Mouse (Mus musculus): ENCODE measurements around the gene Ccpg1os. TPM values are rescaled to one million over a fixed set of nuclear protein-coding genes. Genes with fewer than 3 reads are reported as not detected.

Gene Ccpg1os
- polyA plus RNA-seq, 1 experiment from 2014 or later = 12.9 TPM

GRCm38 (mm10) chr9:72972435-72972834 is 12.7 kb downstream of the Ccpg1os start:
- no peaks in the 10 kb centered on the region for H3K27me3 ChIP-seq (ENCODE audit: insufficient read depth, poor library complexity, severe bottlenecking)
- no peaks in the 10 kb centered on the region for H3K9me3 ChIP-seq
- DNase-seq (ENCODE audit: low spot score) = no peak
- no peak overlapping the region for H3K4me3 ChIP-seq
- WGBS = 82% methylated on average over 5 of the region's 5 CpGs
- no peaks in the 10 kb centered on the region for H3K36me3 ChIP-seq
- H3K4me1 ChIP-seq = 0 out of 2 replicates have a peak, but pooled peaks cover 2% of the 10 kb centered on the region
- no peak overlapping the region for H3K27ac ChIP-seq

- H3K27me3 ChIP-seq (ENCODE audit: insufficient read depth, poor library complexity, severe bottlenecking) = no peaks in the 10 kb centered on the region
- 55% methylated on average over 7 of the region's 7 CpGs for WGBS
- H3K27ac ChIP-seq = no peak overlapping the region
- no peak overlapping the region for H3K4me3 ChIP-seq
- no peaks in the 10 kb centered on the region for H3K36me3 ChIP-seq
- H3K9me3 ChIP-seq = no peaks in the 10 kb centered on the region
- 0 out of 2 replicates have a peak, but pooled peaks cover 2% of the 10 kb centered on the region for H3K4me1 ChIP-seq
- no peak for DNase-seq (ENCODE audit: low spot score)
Measured at GRCm38 (mm10) chr9:72969874-72970273, 15.3 kb downstream of the Ccpg1os start.

- no peaks in the 10 kb centered on the region for H3K9me3 ChIP-seq
- H3K4me3 ChIP-seq = no peak overlapping the region
Measured at GRCm38 (mm10) chr9:72968349-72969061, 16.7 kb downstream of the Ccpg1os start.

GRCm38 (mm10) chr9:72961959-72962358 is 23.2 kb downstream of the Ccpg1os start:
- DNase-seq (ENCODE audit: low spot score) = no peak
- no peaks in the 10 kb centered on the region for H3K36me3 ChIP-seq
- 75% methylated on average over 15 of the region's 15 CpGs for WGBS
- peaks cover 10% of the 10 kb centered on the region for H3K4me1 ChIP-seq
- no peak overlapping the region for H3K4me3 ChIP-seq
- H3K27ac ChIP-seq = no peak overlapping the region
- no peaks in the 10 kb centered on the region for H3K9me3 ChIP-seq
- H3K27me3 ChIP-seq (ENCODE audit: insufficient read depth, poor library complexity, severe bottlenecking) = no peaks in the 10 kb centered on the region

More at GRCm38 (mm10) chr9:72968349-72969061, 16.7 kb downstream of the Ccpg1os start:
- Histone ChIP-seq H3K4me1 (0 out of 2 replicates have a peak, but pooled peaks cover 2% of the 10 kb centered on the region), H3K27me3 (ENCODE audit: insufficient read depth, poor library complexity, severe bottlenecking) (no peaks in the 10 kb centered on the region), H3K36me3 (no peaks in the 10 kb centered on the region), H3K27ac (no peak overlapping the region)
- no peak for DNase-seq (ENCODE audit: low spot score)
- 32% methylated on average over 11 of the region's 11 CpGs for WGBS

- H3K9me3 ChIP-seq = no peaks in the 10 kb centered on the region
- H3K4me1 ChIP-seq = peaks cover 10% of the 10 kb centered on the region
- H3K27me3 ChIP-seq (ENCODE audit: insufficient read depth, poor library complexity, severe bottlenecking) = no peaks in the 10 kb centered on the region
- no peaks in the 10 kb centered on the region for H3K36me3 ChIP-seq
- DNase-seq (ENCODE audit: low spot score) = no peak
- 59% methylated on average over 8 of the region's 8 CpGs for WGBS
- no peak overlapping the region for H3K27ac ChIP-seq
- H3K4me3 ChIP-seq = no peak overlapping the region
Measured at GRCm38 (mm10) chr9:72961346-72961745, 23.8 kb downstream of the Ccpg1os start.

- peak within 1 kb of the TSS; percentile 87 for H3K27ac ChIP-seq
- DNase-seq (ENCODE audit: low spot score) = peak; percentile 95
Measured at GRCm38 (mm10) chr9:72958521-72959450, 26.4 kb downstream of the Ccpg1os start, which contains the start of the genes Dyx1c1 and Gm44503. Dyx1c1 (plus strand) TSS chr9:72958785. Gm44503 (plus strand) TSS chr9:72958852.

GRCm38 (mm10) chr9:72955546-72955945 is 29.6 kb downstream of the Ccpg1os start:
- peak; percentile 77 for DNase-seq (ENCODE audit: low spot score)
- Histone ChIP-seq H3K36me3 (no peaks in the 10 kb centered on the region), H3K9me3 (no peaks in the 10 kb centered on the region), H3K27ac (no peak overlapping the region), H3K4me1 (peaks cover 10% of the 10 kb centered on the region), H3K4me3 (no peak overlapping the region), H3K27me3 (ENCODE audit: insufficient read depth, poor library complexity, severe bottlenecking) (no peaks in the 10 kb centered on the region)
- 23% methylated on average over 1 of the region's 1 CpGs for WGBS

More at GRCm38 (mm10) chr9:72958521-72959450, 26.4 kb downstream of the Ccpg1os start, which contains the start of the genes Dyx1c1 and Gm44503:
- no peaks in the 10 kb centered on the region for H3K27me3 ChIP-seq (ENCODE audit: insufficient read depth, poor library complexity, severe bottlenecking)
- H3K4me1 ChIP-seq = peaks cover 10% of the 10 kb centered on the region
- no peaks in the 10 kb centered on the region for H3K9me3 ChIP-seq
- H3K4me3 ChIP-seq = peak within 1 kb of the TSS; percentile 69
- 3% methylated on average over 43 of the region's 43 CpGs for whole genome bisulfite sequencing
- H3K36me3 ChIP-seq = no peaks in the 10 kb centered on the region

- Histone ChIP-seq H3K4me3 (no peak overlapping the region), H3K9me3 (no peaks in the 10 kb centered on the region), H3K4me1 (peaks cover 10% of the 10 kb centered on the region), H3K27ac (no peak overlapping the region), H3K36me3 (no peaks in the 10 kb centered on the region), H3K27me3 (ENCODE audit: insufficient read depth, poor library complexity, severe bottlenecking) (no peaks in the 10 kb centered on the region)
- WGBS = 61% methylated on average over 2 of the region's 2 CpGs
- no peak for DNase-seq (ENCODE audit: low spot score)
Measured at GRCm38 (mm10) chr9:72954746-72955145, 30.4 kb downstream of the Ccpg1os start.

- H3K9me3 ChIP-seq = peaks cover 3% of the 10 kb centered on the region; the same call in 1 of the 2 replicates
- 75% methylated on average over 7 of the region's 7 CpGs for WGBS
- H3K27me3 ChIP-seq (ENCODE audit: insufficient read depth, poor library complexity, severe bottlenecking) = no peaks in the 10 kb centered on the region
- DNase-seq (ENCODE audit: low spot score) = no peak
- H3K4me3 ChIP-seq = no peak overlapping the region
- no peaks in the 10 kb centered on the region for H3K4me1 ChIP-seq
- peaks cover 18% of the 10 kb centered on the region for H3K36me3 ChIP-seq
- no peak overlapping the region for H3K27ac ChIP-seq
Measured at GRCm38 (mm10) chr9:72949572-72949971, 35.6 kb downstream of the Ccpg1os start.

GRCm38 (mm10) chr9:72947010-72947409 is 38.2 kb downstream of the Ccpg1os start:
- H3K9me3 ChIP-seq = peaks cover 3% of the 10 kb centered on the region; the same call in 1 of the 2 replicates
- no peak overlapping the region for H3K27ac ChIP-seq
- WGBS = 83% methylated on average over 1 of the region's 1 CpGs
- no peaks in the 10 kb centered on the region for H3K27me3 ChIP-seq (ENCODE audit: insufficient read depth, poor library complexity, severe bottlenecking)
- H3K36me3 ChIP-seq = peaks cover 18% of the 10 kb centered on the region
- DNase-seq (ENCODE audit: low spot score) = no peak
- no peaks in the 10 kb centered on the region for H3K4me1 ChIP-seq
- no peak overlapping the region for H3K4me3 ChIP-seq

- Histone ChIP-seq H3K36me3 (peaks cover 18% of the 10 kb centered on the region), H3K27me3 (ENCODE audit: insufficient read depth, poor library complexity, severe bottlenecking) (no peaks in the 10 kb centered on the region)
- WGBS = 82% methylated on average over 13 of the region's 13 CpGs
Measured at GRCm38 (mm10) chr9:72944286-72944685, 40.9 kb downstream of the Ccpg1os start.

GRCm38 (mm10) chr9:72943424-72943823 is 41.8 kb downstream of the Ccpg1os start:
- Histone ChIP-seq H3K36me3 (peaks cover 18% of the 10 kb centered on the region), H3K27me3 (ENCODE audit: insufficient read depth, poor library complexity, severe bottlenecking) (no peaks in the 10 kb centered on the region), H3K4me1 (no peaks in the 10 kb centered on the region), H3K4me3 (no peak overlapping the region), H3K9me3 (peaks cover 3% of the 10 kb centered on the region; the same call in 1 of the 2 replicates), H3K27ac (no peak overlapping the region)
- no peak for DNase-seq (ENCODE audit: low spot score)
- WGBS = 55% methylated on average over 3 of the region's 3 CpGs

More at GRCm38 (mm10) chr9:72944286-72944685, 40.9 kb downstream of the Ccpg1os start:
- no peak for DNase-seq (ENCODE audit: low spot score)
- peaks cover 3% of the 10 kb centered on the region; the same call in 1 of the 2 replicates for H3K9me3 ChIP-seq
- no peak overlapping the region for H3K27ac ChIP-seq
- no peaks in the 10 kb centered on the region for H3K4me1 ChIP-seq
- no peak overlapping the region for H3K4me3 ChIP-seq

Data from heart, embryonic 10.5 days (tissue).